Mouse (Mus musculus) intestine, postnatal 0 days (tissue): ENCODE data around the gene Prdm16. TPM values are rescaled to one million over a fixed set of nuclear protein-coding genes. Genes with fewer than 3 reads are reported as not detected.
A peak's percentile ranks its signal among the peaks of the same experiment; 100 is the strongest.

ENCODE experiments used
- ATAC-seq: fragments of 200-750 bp; cut with Nextera tagmentation; 2 replicates; pipeline ENCODE4 v1.8.0; 2017; ENCODE audit warnings: mild to moderate bottlenecking, moderate TSS enrichment, moderate library complexity
- H3K27ac ChIP-seq: fragments of 300-500 bp; sonication (generic); 2 replicates; pipeline ENCODE4 v1.5.1; 2014; ENCODE audit warnings: mild to moderate bottlenecking, low read depth, low read length, moderate library complexity
- H3K27me3 ChIP-seq: fragments of 300-500 bp; sonication (generic); replicated peaks from 2 replicates; pipeline ENCODE4 v1.6.1; 2014; ENCODE audit warnings: low read length, mixed read lengths; ENCODE audit not compliant: control insufficient read depth, insufficient read depth
- H3K36me3 ChIP-seq: fragments of 300-500 bp; sonication (generic); 2 replicates; pipeline ENCODE4 v1.6.1; 2014; ENCODE audit warnings: mild to moderate bottlenecking, moderate library complexity; ENCODE audit not compliant: control insufficient read depth, insufficient read depth
- H3K4me1 ChIP-seq: fragments of 300-500 bp; sonication (generic); replicated peaks from 2 replicates; pipeline ENCODE4 v1.6.1; 2014; ENCODE audit warnings: antibody characterized with exemption, low read length, mixed read lengths; ENCODE audit not compliant: control insufficient read depth, insufficient read depth
- H3K4me2 ChIP-seq: fragments of 300-500 bp; sonication (generic); replicated peaks from 2 replicates; pipeline ENCODE4 v1.6.1; 2014; ENCODE audit warnings: low read depth, mild to moderate bottlenecking, moderate library complexity
- H3K4me3 ChIP-seq: fragments of 300-500 bp; sonication (generic); 2 replicates; pipeline ENCODE4 v1.5.1; 2014; ENCODE audit warnings: low read depth, low read length
- H3K9ac ChIP-seq: fragments of 300-500 bp; sonication (generic); 2 replicates; pipeline ENCODE4 v1.6.1; 2014; ENCODE audit warnings: mild to moderate bottlenecking, low read depth, low read length
- H3K9me3 ChIP-seq: fragments of 300-500 bp; sonication (generic); 2 replicates; pipeline ENCODE4 v1.6.1; 2016; ENCODE audit warnings: mixed run types; ENCODE audit not compliant: control insufficient read depth
- CTCF ChIP-seq: sonication (generic); IDR thresholded peaks from 2 replicates; pipeline ENCODE4 v1.5.1; 2016; ENCODE audit warnings: low read depth, mild to moderate bottlenecking, control low read depth, antibody characterized with exemption, moderate library complexity
- WGBS: fragments of 180-500 bp; shearing (Covaris S2); extraction: QIAGEN DNeasy Blood & Tissue Kit; methylation state at CpG from one replicate; pipeline ENCODE4 v1.1.7; 2014; 5-methylcytosine and 5-hydroxymethylcytosine counted together
- polyA plus RNA-seq: library from polyadenylated mRNA; unstranded; fragments of >200 nt; fragmentation: Nextera tagmentation; extraction: Ambion mirVana; gene quantifications from 2 replicates; pipeline ENCODE4 v1.2.1, GENCODE M21; 2015

Gene Prdm16
- polyA plus RNA-seq, 1 experiment from 2014 or later: 9.0 TPM

DNA sequence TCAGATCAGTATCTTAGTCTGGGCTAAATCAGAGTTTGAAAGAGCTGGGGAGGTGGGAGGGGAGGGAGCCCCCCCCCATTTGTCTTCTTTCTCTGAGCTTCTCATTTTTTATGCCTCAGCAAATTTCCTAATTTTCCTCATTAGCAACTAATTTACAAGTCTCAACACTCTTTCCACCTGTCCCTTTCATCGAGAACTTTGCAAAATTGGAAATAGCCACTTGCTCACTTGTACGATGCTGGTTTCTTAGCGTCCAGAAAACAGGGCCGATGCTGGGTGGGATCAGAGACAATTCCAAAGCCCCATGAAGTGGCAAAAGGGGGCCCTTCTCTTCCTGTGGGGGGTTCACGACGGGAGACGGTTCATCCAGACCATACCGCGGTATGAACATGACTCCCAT is 91.4 kb downstream of the Prdm16 start:
- H3K36me3 ChIP-seq: no peaks in the 10 kb centered on the region
- no peak overlapping the region for H3K4me3 ChIP-seq
- WGBS: 74% methylated on average over 9 of the region's 9 CpGs
- no peaks in the 10 kb centered on the region for H3K9me3 ChIP-seq
- H3K27me3 ChIP-seq: no peaks in the 10 kb centered on the region
- no peak overlapping the region for H3K9ac ChIP-seq
- no peak overlapping the region for H3K4me2 ChIP-seq
- TF ChIP-seq CTCF: no peak
- no peak overlapping the region for H3K27ac ChIP-seq
- 0 out of 2 replicates have a peak, but pooled peaks cover 7% of the 10 kb centered on the region for H3K4me1 ChIP-seq
- no peak for ATAC-seq

DNA sequence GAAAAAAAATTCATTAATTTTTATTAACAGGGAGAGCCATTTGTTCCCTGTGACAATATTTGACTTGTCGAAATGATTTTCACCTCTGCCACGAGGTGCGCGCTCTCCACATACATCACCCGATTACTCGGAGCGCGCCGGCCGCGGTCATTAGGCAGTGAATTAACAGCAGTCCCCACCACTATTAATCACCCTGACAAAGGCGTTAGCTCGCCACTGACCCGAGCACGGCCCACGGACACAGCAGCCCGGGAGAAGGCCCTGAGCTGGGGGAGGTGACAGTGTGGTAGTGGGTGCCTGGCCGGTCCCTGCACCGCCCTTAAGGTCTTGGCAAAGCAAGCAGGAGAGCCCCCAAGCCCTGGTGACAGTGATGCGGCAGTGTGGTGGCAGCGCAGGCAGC is 92.8 kb downstream of the Prdm16 start:
- Histone ChIP-seq H3K9me3 (no peaks in the 10 kb centered on the region), H3K27ac (no peak overlapping the region), H3K27me3 (no peaks in the 10 kb centered on the region), H3K9ac (0 out of 2 replicates have a peak overlapping the region, but pooled peaks have one; percentile 22), H3K36me3 (no peaks in the 10 kb centered on the region), H3K4me2 (0 out of 2 replicates have a peak overlapping the region, but pooled peaks have one; percentile 13), H3K4me1 (0 out of 2 replicates have a peak, but pooled peaks cover 7% of the 10 kb centered on the region), H3K4me3 (no peak overlapping the region)
- ATAC-seq: no peak
- WGBS: 20% methylated on average over 21 of the region's 21 CpGs
- no peak for TF ChIP-seq CTCF

DNA sequence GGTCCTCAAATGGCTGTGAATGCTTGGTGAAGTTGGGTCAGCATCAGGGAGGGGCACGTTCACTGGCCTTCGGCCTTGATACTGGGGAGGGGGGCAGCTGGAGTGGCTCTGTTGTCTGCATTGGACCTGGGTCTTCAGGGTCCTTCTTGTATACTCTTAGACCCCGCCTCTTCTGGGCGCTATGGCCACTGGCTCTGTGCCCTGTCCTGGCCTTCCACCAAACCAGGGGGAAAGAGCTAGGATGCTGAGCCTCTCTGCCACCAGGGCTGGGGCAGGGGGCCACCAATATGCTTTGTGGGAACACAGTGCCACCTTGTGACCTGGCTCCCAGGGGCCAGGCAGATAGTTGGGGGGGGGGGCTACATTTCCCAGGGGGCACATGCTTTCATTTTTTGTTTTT is 93.5 kb downstream of the Prdm16 start:
- Histone ChIP-seq H3K27ac (0 out of 2 replicates have a peak overlapping the region, but pooled peaks have one; percentile 46), H3K36me3 (no peaks in the 10 kb centered on the region), H3K9ac (0 out of 2 replicates have a peak overlapping the region, but pooled peaks have one; percentile 22), H3K27me3 (no peaks in the 10 kb centered on the region), H3K4me3 (no peak overlapping the region), H3K4me1 (0 out of 2 replicates have a peak, but pooled peaks cover 7% of the 10 kb centered on the region), H3K4me2 (peak overlapping the region; percentile 32; the same call in 1 of the 2 replicates), H3K9me3 (no peaks in the 10 kb centered on the region)
- no peak for ATAC-seq
- WGBS: 56% methylated on average over 4 of the region's 4 CpGs
- TF ChIP-seq CTCF: peak; percentile 29

DNA sequence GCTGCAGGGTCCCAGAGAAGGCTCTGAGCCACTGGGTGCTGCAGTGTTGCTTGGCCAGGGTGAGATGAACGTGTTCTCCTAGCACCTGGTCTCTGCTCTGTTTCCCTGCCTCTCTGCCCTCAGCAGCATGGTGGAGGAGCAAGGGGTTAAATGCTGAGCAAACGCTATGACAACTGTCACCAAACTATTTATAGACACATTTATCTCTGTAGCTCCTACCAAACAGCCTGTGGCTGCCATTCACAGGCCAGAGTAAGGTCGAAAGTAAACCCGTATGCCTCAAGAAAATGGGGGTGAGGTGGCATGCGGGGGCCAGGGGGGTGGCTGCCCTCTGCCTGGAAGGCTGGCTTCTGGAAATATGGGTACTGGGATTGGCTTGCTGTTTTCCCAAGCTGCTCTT is 94.1 kb downstream of the Prdm16 start:
- no peak for TF ChIP-seq CTCF
- H3K4me3 ChIP-seq: no peak overlapping the region
- peak overlapping the region; percentile 70 for H3K27ac ChIP-seq
- 27% methylated on average over 5 of the region's 5 CpGs for WGBS
- H3K4me1 ChIP-seq: 0 out of 2 replicates have a peak, but pooled peaks cover 7% of the 10 kb centered on the region
- H3K9ac ChIP-seq: no peak overlapping the region
- H3K4me2 ChIP-seq: peak overlapping the region; percentile 32; the same call in 1 of the 2 replicates
- no peaks in the 10 kb centered on the region for H3K9me3 ChIP-seq
- no peaks in the 10 kb centered on the region for H3K27me3 ChIP-seq
- H3K36me3 ChIP-seq: no peaks in the 10 kb centered on the region
- 0 out of 2 replicates have a peak, but pooled peaks have one; percentile 4 for ATAC-seq

DNA sequence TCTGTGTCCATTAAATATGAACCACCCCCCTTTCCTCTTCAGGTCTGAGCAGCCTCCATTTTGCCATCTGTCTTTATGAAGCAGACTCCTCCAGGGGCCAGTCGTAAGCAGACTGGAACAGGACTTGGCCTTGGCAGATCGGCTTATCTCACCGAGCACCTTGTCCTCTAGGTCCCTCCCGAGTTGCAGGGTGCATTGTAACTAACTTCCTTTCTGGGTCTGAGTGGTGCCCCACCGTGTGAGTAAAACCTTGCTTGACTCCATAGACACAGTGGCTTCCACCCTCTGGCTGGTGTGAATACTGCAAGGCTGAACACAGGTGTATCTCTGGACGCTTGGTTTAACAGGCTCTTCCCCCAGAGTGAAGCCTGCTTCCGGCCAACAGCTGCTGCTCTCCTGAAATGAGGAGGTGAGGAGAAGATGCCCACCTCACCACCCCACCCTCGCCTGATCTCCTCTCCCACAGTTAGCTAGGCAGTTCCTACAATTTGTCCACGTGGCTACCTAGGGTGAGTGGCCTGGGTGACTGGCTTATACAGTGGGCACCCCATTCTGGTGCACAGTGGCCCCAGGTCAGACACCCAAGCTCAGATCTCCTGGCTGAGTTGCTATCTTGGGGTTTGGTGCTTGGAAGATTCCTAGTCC is 94.9 kb downstream of the Prdm16 start:
- no peaks in the 10 kb centered on the region for H3K27me3 ChIP-seq
- H3K9ac ChIP-seq: no peak overlapping the region
- TF ChIP-seq CTCF: peak; percentile 65
- ATAC-seq: peak; percentile 81
- H3K4me1 ChIP-seq: 0 out of 2 replicates have a peak, but pooled peaks cover 7% of the 10 kb centered on the region
- peak overlapping the region; percentile 70 for H3K27ac ChIP-seq
- H3K9me3 ChIP-seq: no peaks in the 10 kb centered on the region
- H3K4me2 ChIP-seq: peak overlapping the region; percentile 39; the same call in 1 of the 2 replicates
- H3K36me3 ChIP-seq: no peaks in the 10 kb centered on the region
- H3K4me3 ChIP-seq: no peak overlapping the region
- 34% methylated on average over 9 of the region's 9 CpGs for WGBS

DNA sequence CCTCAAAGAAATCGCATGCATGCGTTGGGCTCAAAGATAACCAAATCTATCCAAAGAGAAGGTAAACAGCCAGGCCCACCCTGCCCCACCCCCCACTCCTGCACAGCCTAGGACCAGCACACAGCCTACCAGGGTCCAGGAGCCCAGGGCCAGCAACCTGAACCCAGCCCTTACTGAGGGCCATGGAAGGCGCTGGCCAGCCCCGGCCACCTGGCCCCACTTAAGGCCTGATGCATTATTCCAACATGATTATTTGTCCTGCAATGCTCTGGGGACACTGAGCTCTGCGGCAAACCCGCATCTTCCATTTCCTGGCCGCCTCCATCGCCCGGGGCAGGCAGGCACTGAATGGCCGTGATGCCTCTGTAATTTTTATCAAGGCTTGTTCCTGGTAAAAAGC is 96.0 kb downstream of the Prdm16 start:
- Histone ChIP-seq H3K4me2 (peak overlapping the region; percentile 39), H3K27ac (peak overlapping the region; percentile 70; the same call in 1 of the 2 replicates), H3K36me3 (no peaks in the 10 kb centered on the region), H3K27me3 (no peaks in the 10 kb centered on the region), H3K4me1 (0 out of 2 replicates have a peak, but pooled peaks cover 7% of the 10 kb centered on the region), H3K9me3 (no peaks in the 10 kb centered on the region), H3K4me3 (no peak overlapping the region), H3K9ac (no peak overlapping the region)
- whole genome bisulfite sequencing: 45% methylated on average over 10 of the region's 10 CpGs
- no peak for ATAC-seq
- TF ChIP-seq CTCF: no peak
